Mouse (Mus musculus): ENCODE results near the gene Zfp128.
A peak's percentile ranks its signal among the peaks of the same experiment; 100 is the strongest.

DNA sequence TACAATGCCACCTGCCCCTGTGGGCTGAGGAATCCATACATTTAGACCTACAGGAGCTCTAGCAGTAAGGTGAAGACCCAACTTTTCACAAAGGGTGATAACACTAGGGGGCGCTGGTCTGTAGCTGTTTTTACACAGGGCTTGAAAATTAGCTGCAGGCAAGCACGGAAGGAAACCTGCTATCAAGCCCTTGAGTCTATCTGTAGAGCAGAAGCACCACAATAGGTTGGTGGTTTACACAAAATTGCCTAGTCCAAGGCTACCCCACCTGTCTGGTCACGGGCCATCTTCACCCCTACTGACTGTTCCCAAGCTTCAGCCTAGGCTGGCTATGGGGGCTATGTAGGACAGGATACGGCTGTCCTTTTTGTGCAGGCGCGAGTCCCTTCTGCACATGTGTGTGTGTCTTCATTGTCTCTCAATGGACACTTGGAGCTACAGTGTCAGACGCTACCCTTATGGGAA lies 28.6 kb downstream of the Zfp128 start:
- TF ChIP-seq CTCF (IDR thresholded peaks at IDR 0.05) = peak; percentile 83
- TF ChIP-seq EP300 (IDR thresholded peaks at IDR 0.05) = peak; percentile 8; the same call in 1 of the 2 replicates
